Mouse (Mus musculus) E14TG2a.4 (cell line): ENCODE measurements around the gene Mipol1.
A peak's percentile ranks its signal among the peaks of the same experiment; 100 is the strongest.

Source experiments
- H3K27me3 ChIP-seq: 2 replicates; pipeline ENCODE4 v1.6.1; 2014; ENCODE audit warnings: low read length, control low read depth; ENCODE audit not compliant: insufficient read depth
- H3K36me3 ChIP-seq: 2 replicates; pipeline ENCODE4 v1.6.1; 2014; ENCODE audit warnings: low read length, control low read depth; ENCODE audit not compliant: insufficient read depth
- H3K4me1 ChIP-seq: replicated peaks from 2 replicates; pipeline ENCODE4 v1.6.1; 2014; ENCODE audit warnings: low read depth, low read length, control low read depth
- H3K4me3 ChIP-seq: replicated peaks from 2 replicates; pipeline ENCODE4 v1.5.1; 2014; ENCODE audit warnings: mild to moderate bottlenecking, low read length
- H3K9me3 ChIP-seq: 2 replicates; pipeline ENCODE4 v1.6.1; 2014; ENCODE audit warnings: low read length, control low read depth
- CTCF ChIP-seq: conservative IDR thresholded peaks from 2 replicates; pipeline ENCODE4 v1.5.1; 2014; ENCODE audit warnings: low read length
- NANOG ChIP-seq: IDR thresholded peaks from 2 replicates; pipeline ENCODE4 v1.6.1; 2014; ENCODE audit warnings: borderline replicate concordance, low read length, mixed read lengths
- POU5F1 ChIP-seq: IDR thresholded peaks from 2 replicates; pipeline ENCODE4 v1.6.1; 2014; ENCODE audit warnings: low read length, borderline replicate concordance

Gene Mipol1

GRCm38 (mm10) chr12:57227776-57228175 is 2.5 kb upstream of the Mipol1 start:
- Histone ChIP-seq H3K27me3 (no peaks in the 10 kb centered on the region), H3K4me1 (peaks cover 46% of the 10 kb centered on the region), H3K9me3 (no peaks in the 10 kb centered on the region), H3K36me3 (peaks cover 13% of the 10 kb centered on the region; the same call in 1 of the 2 replicates), H3K4me3 (no peak overlapping the region)
- TF ChIP-seq NANOG, result no peak
- no peak for TF ChIP-seq POU5F1
- TF ChIP-seq CTCF, result no peak

DNA sequence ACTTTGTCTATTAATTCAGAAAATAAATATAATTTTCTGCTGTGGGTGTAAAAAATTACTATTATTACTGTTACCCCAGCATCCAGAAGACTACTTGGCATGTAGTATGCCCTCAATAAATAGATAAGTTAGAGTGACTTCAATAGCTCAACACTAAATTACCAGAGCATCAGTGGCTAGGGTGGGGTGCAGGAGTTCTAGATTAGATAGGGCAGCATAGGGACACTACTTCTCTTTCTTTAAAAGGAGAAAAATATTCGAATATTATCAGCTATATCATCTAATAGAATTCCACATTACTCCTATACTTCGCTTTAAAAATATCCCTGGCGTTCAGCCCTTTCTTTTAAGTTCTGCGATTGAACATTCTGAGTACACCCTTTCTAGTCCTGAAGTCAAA is 524 bp upstream of the Mipol1 start:
- TF ChIP-seq POU5F1, result no peak
- TF ChIP-seq CTCF, result no peak
- no peak for TF ChIP-seq NANOG

DNA sequence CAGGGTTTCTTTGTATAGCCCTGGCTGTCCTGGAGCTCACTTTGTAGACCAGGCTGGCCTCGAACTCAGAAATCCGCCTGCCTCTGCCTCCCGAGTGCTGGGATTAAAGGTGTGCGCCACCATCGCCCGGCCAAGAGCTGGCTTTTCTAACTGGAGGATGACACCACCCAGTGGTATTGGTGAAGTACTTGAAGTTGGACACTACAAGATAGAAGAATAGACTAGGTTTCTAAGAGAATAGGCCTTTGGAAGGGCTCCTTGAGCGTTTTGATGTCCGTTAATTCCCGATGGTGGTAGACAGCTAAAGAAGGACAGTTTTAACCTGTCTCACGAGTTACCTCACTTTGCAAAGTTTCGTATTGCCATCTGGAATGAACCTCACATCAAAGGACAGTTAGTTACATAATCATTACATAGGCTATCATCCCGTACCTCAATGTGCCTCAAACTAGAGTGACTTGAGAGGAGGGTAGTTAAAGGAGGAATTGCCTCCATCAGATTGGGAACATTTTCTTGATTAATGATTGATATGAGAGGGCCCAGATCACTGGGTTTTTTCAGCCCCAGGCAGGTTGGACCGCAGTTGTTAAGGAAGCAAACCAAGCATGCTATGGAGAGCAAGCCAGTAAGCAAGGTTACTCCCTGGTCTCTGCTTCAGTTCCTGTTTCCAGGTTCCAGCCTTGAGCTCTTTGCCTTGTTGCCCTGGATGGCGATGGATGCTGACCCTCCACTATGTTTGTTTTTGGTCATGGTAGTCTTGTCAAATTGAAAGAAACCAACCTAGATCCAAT is 1.1 kb downstream of the Mipol1 start:
- Histone ChIP-seq H3K4me1 (peaks cover 57% of the 10 kb centered on the region), H3K27me3 (no peaks in the 10 kb centered on the region), H3K9me3 (no peaks in the 10 kb centered on the region), H3K4me3 (peak overlapping the region; percentile 92), H3K36me3 (peaks cover 29% of the 10 kb centered on the region)
- no peak for TF ChIP-seq NANOG
- TF ChIP-seq CTCF, result no peak
- TF ChIP-seq POU5F1, result no peak

More for the DNA sequence above, 524 bp upstream of the Mipol1 start:
- Histone ChIP-seq H3K4me3 (peak overlapping the region; percentile 92), H3K36me3 (peaks cover 16% of the 10 kb centered on the region), H3K9me3 (no peaks in the 10 kb centered on the region), H3K4me1 (peaks cover 49% of the 10 kb centered on the region), H3K27me3 (no peaks in the 10 kb centered on the region)

GRCm38 (mm10) chr12:57233386-57233785 is 3.2 kb downstream of the Mipol1 start:
- peak overlapping the region; percentile 53; the same call in 1 of the 2 replicates for H3K4me3 ChIP-seq
- no peaks in the 10 kb centered on the region for H3K27me3 ChIP-seq
- H3K4me1 ChIP-seq, result peaks cover 51% of the 10 kb centered on the region
- TF ChIP-seq CTCF (no peak), POU5F1 (no peak), NANOG (no peak)
- peaks cover 40% of the 10 kb centered on the region for H3K36me3 ChIP-seq
- no peaks in the 10 kb centered on the region for H3K9me3 ChIP-seq

DNA sequence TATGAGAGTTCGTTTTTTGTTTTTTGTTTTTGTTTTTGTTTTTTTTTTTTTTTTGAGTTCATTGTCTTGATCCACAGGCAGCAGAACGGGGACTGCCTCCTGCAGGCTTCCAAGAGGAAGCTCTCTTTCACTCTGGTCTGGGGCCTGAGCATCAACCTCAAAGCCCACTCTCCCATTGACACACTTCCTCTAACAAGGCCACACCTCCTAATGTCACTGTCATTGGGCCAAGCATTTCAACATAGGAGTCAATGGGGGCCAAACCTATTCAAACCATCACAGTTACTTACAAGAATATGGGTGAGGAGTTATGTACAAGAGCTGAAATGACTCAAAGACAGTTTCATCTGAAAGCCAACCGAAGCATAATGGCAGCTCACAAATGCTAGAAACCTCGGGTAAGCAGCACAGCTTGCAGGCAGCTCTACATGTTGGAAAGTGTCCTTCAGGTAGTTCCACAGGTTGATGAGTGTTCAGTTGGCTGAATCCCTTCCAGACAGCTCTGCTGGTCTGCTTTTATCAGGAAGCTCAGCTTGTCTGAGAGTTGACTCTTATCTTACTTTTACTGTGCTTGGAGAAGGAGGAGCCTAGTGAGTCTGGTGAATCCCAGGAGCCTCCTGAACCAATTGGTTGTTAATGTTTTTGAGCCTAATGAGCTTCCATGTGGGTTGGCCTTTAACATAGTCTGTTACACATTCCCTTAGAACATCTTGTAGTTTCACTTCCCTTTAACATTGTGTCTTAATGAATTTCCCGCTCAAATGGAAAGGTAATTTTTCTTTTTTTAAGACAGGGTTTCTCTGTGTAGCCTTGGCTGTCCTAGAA is 13.7 kb downstream of the Mipol1 start:
- peaks cover 37% of the 10 kb centered on the region for H3K36me3 ChIP-seq
- peaks cover 42% of the 10 kb centered on the region for H3K4me1 ChIP-seq
- no peaks in the 10 kb centered on the region for H3K9me3 ChIP-seq
- H3K4me3 ChIP-seq, result no peak overlapping the region
- TF ChIP-seq NANOG (no peak), POU5F1 (no peak), CTCF (no peak)
- H3K27me3 ChIP-seq, result no peaks in the 10 kb centered on the region

DNA sequence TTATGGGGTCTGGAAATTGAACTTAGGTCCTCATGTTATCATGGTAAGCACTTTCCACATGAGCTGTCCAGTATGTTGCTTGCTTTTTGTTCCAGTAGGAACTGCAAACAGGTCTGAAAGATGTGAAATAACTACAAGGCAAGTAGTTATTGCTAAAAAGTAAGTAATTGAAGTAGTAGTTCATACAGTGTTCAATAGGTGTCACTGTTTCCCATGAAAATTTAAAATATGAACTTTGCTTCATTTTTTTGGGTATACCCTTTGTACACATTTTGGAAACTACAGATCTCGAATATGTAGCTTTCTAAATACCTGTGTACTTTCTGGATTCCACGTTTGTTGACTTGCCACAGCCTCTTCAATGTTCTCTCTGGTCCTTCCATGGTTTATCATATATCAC is 28.3 kb downstream of the Mipol1 start:
- TF ChIP-seq POU5F1, result no peak
- peak; percentile 31 for TF ChIP-seq CTCF
- H3K36me3 ChIP-seq, result no peaks in the 10 kb centered on the region
- no peak overlapping the region for H3K4me3 ChIP-seq
- H3K9me3 ChIP-seq, result no peaks in the 10 kb centered on the region
- no peaks in the 10 kb centered on the region for H3K4me1 ChIP-seq
- H3K27me3 ChIP-seq, result no peaks in the 10 kb centered on the region

DNA sequence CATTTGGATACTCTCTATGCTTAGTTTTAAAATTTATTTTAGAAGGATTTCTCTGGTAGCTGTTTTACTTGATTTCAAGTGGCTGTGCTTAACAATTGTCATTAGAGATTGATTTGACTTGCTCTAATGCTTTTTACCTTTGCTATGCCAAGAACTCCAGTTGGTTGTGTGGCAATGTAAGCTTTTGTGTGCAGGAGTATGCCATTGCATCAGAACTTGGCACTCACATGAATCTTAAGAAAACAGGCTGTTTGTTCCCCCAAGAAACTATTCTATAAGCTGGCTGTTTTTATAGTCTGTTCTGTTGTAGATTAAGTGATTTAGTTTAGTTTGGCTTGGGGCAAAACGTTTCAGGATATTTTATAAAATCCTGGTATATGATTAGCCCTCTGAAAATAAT is 45.2 kb downstream of the Mipol1 start:
- no peaks in the 10 kb centered on the region for H3K9me3 ChIP-seq
- TF ChIP-seq CTCF (no peak), POU5F1 (no peak), NANOG (no peak)
- H3K27me3 ChIP-seq, result no peaks in the 10 kb centered on the region
- H3K4me1 ChIP-seq, result no peaks in the 10 kb centered on the region
- no peaks in the 10 kb centered on the region for H3K36me3 ChIP-seq
- no peak overlapping the region for H3K4me3 ChIP-seq

DNA sequence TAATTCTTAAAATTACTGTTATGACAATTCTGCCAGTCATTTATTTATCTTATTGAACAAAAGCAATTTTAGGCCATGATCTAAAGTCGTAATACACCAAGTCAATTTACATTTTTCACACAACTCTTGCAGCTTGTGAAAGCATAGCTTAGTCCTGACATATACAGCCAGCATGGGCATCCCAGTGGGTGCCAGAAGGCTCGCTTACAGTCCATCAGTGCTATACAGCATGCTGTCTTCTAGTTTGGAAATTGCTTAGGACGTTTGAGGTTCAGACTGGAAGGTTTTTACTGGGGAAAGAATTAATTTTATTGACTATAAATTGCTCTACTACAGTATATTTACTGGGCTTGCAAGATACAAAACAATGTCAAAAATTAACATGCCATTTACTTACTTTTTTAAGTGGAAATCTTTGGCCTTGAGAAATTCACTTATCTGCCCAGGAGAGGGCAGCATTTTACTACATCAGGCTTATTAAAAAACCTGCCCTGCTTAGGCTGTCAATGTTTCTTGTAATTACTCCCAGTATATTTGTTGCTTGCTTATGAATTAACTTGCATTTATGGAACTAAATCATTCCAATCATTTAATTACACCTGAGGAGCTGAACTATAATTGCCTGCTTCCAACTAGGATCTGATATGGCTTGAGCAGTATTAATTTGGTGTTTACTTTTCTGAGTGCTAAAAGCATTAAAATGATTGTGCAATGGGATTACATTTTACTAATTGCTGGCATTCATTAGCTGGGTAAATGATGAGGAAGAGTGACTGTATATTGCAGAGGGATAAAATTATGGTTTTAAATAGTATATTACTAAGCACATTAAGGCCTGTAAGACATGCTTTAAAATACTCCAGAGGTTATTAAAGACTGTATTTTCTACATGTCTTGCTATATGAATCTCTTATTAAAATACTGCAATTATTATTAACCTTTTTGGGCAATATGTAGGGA is 51.2 kb downstream of the Mipol1 start:
- no peak for TF ChIP-seq POU5F1
- TF ChIP-seq CTCF, result peak; percentile 67
- TF ChIP-seq NANOG, result no peak

More for the DNA sequence above, 51.2 kb downstream of the Mipol1 start:
- H3K9me3 ChIP-seq, result no peaks in the 10 kb centered on the region
- no peak overlapping the region for H3K4me3 ChIP-seq
- H3K27me3 ChIP-seq, result no peaks in the 10 kb centered on the region
- H3K4me1 ChIP-seq, result no peaks in the 10 kb centered on the region
- no peaks in the 10 kb centered on the region for H3K36me3 ChIP-seq
